Mouse (Mus musculus) liver, embryonic 15.5 days (tissue): ENCODE results near the gene Sh3bp2. TPM values are rescaled to one million over a fixed set of nuclear protein-coding genes. Genes with fewer than 3 reads are reported as not detected.
"Not testable (repeated sequence)": the region's sequence is repeated elsewhere in the genome, so short reads cannot be mapped to it uniquely, and the experiment has no call there.

Experiments
- ATAC-seq: fragments of 200-750 bp; cut with Nextera tagmentation; 2 replicates; pipeline ENCODE4 v1.8.0; 2017; ENCODE audit warnings: moderate number of reproducible peaks, mild to moderate bottlenecking, moderate library complexity; ENCODE audit not compliant: insufficient read depth
- H3K27ac ChIP-seq: fragments of 300-500 bp; sonication (generic); replicated peaks from 2 replicates; pipeline ENCODE4 v1.5.1; 2015; ENCODE audit warnings: mild to moderate bottlenecking, inconsistent platforms
- H3K27me3 ChIP-seq: fragments of 300-500 bp; sonication (generic); 2 replicates; pipeline ENCODE4 v1.6.1; 2015; ENCODE audit warnings: mild to moderate bottlenecking, inconsistent platforms
- H3K36me3 ChIP-seq: fragments of 300-500 bp; sonication (generic); replicated peaks from 2 replicates; pipeline ENCODE4 v1.6.1; 2015; ENCODE audit warnings: moderate library complexity, mild to moderate bottlenecking, inconsistent platforms
- H3K4me1 ChIP-seq: fragments of 300-500 bp; sonication (generic); replicated peaks from 2 replicates; pipeline ENCODE4 v1.6.1; 2015; ENCODE audit warnings: inconsistent platforms
- H3K4me2 ChIP-seq: fragments of 300-500 bp; sonication (generic); 2 replicates; pipeline ENCODE4 v1.6.1; 2015; ENCODE audit warnings: moderate library complexity, mild to moderate bottlenecking, inconsistent platforms
- H3K4me3 ChIP-seq: fragments of 300-500 bp; sonication (generic); replicated peaks from 2 replicates; pipeline ENCODE4 v1.5.1; 2015; ENCODE audit warnings: mild to moderate bottlenecking, inconsistent platforms
- H3K9ac ChIP-seq: fragments of 300-500 bp; sonication (generic); 2 replicates; pipeline ENCODE4 v1.6.1; 2015; ENCODE audit warnings: moderate library complexity, mild to moderate bottlenecking, inconsistent platforms
- H3K9me3 ChIP-seq: fragments of 300-500 bp; sonication (generic); replicated peaks from 2 replicates; pipeline ENCODE4 v1.6.1; 2016; ENCODE audit warnings: inconsistent platforms
- WGBS: fragments of 180-500 bp; shearing (Covaris S2); methylation state at CpG from one replicate; pipeline ENCODE4 v1.1.7; 2015; ENCODE audit warnings: mixed read lengths; ENCODE audit not compliant: insufficient replicate concordance; 5-methylcytosine and 5-hydroxymethylcytosine counted together
- polyA plus RNA-seq: library from polyadenylated mRNA; unstranded; fragments of >200 nt; fragmentation: Nextera tagmentation; extraction: Ambion mirVana; gene quantifications from 2 replicates; pipeline ENCODE4 v1.2.1, GENCODE M21; 2015

Gene Sh3bp2
- polyA plus RNA-seq, 1 experiment from 2014 or later = 5.5 TPM

- Histone ChIP-seq H3K27me3 (no peaks in the 10 kb centered on the region), H3K4me2 (no peak overlapping the region), H3K4me1 (peaks cover 40% of the 10 kb centered on the region), H3K4me3 (no peak overlapping the region), H3K36me3 (peaks cover 41% of the 10 kb centered on the region), H3K9me3 (no peaks in the 10 kb centered on the region), H3K9ac (no peak overlapping the region), H3K27ac (no peak overlapping the region)
- WGBS = 62% methylated on average over 5 of the region's 5 CpGs
- no peak for ATAC-seq
These were observed 64.4 kb downstream of the Sh3bp2 start for GRCm38 (mm10) chr5:34590059-34590458.

- Histone ChIP-seq H3K9me3 (no peaks in the 10 kb centered on the region), H3K36me3 (peaks cover 37% of the 10 kb centered on the region), H3K27ac (no peak overlapping the region), H3K4me2 (no peak overlapping the region), H3K4me3 (no peak overlapping the region), H3K4me1 (peaks cover 35% of the 10 kb centered on the region), H3K27me3 (no peaks in the 10 kb centered on the region), H3K9ac (no peak overlapping the region)
- WGBS = 83% methylated on average over 4 of the region's 4 CpGs
- no peak for ATAC-seq
These were observed 65.1 kb downstream of the Sh3bp2 start for GRCm38 (mm10) chr5:34590702-34591101.

- Histone ChIP-seq H3K4me1 (peaks cover 30% of the 10 kb centered on the region), H3K27ac (no peak overlapping the region), H3K4me2 (no peak overlapping the region), H3K4me3 (no peak overlapping the region), H3K9me3 (no peaks in the 10 kb centered on the region), H3K36me3 (peaks cover 33% of the 10 kb centered on the region), H3K27me3 (no peaks in the 10 kb centered on the region), H3K9ac (no peak overlapping the region)
- no peak for ATAC-seq
- WGBS = 85% methylated on average over 5 of the region's 5 CpGs
These were observed 65.9 kb downstream of the Sh3bp2 start for GRCm38 (mm10) chr5:34591388-34592004.

- H3K27me3 ChIP-seq, H3K27ac ChIP-seq, H3K4me3 ChIP-seq, H3K9ac ChIP-seq, H3K9me3 ChIP-seq, ATAC-seq, H3K4me2 ChIP-seq: not testable (repeated sequence)
- Histone ChIP-seq H3K36me3 (peaks cover 40% of the 10 kb centered on the region), H3K4me1 (peaks cover 29% of the 10 kb centered on the region)
- 85% methylated on average over 5 of the region's 5 CpGs for WGBS
These were observed 66.6 kb downstream of the Sh3bp2 start for GRCm38 (mm10) chr5:34592224-34592623.

- Histone ChIP-seq H3K27me3 (no peaks in the 10 kb centered on the region), H3K4me1 (peaks cover 29% of the 10 kb centered on the region), H3K4me2 (no peak overlapping the region), H3K9ac (no peak overlapping the region), H3K27ac (no peak overlapping the region), H3K36me3 (peaks cover 44% of the 10 kb centered on the region), H3K9me3 (no peaks in the 10 kb centered on the region), H3K4me3 (no peak overlapping the region)
- WGBS = 89% methylated on average over 6 of the region's 6 CpGs
- no peak for ATAC-seq
These were observed 67.0 kb downstream of the Sh3bp2 start for GRCm38 (mm10) chr5:34592666-34593065.

- H3K36me3 ChIP-seq = peaks cover 49% of the 10 kb centered on the region
These were observed 67.6 kb downstream of the Sh3bp2 start for GRCm38 (mm10) chr5:34593202-34593727.

GRCm38 (mm10) chr5:34604576-34604975 lies 78.9 kb downstream of the Sh3bp2 start:
- ATAC-seq = no peak
- Histone ChIP-seq H3K27ac (no peak overlapping the region), H3K4me1 (no peaks in the 10 kb centered on the region), H3K9ac (no peak overlapping the region), H3K27me3 (no peaks in the 10 kb centered on the region), H3K36me3 (peaks cover 91% of the 10 kb centered on the region), H3K9me3 (no peaks in the 10 kb centered on the region), H3K4me2 (no peak overlapping the region), H3K4me3 (no peak overlapping the region)
- 51% methylated on average over 5 of the region's 5 CpGs for whole genome bisulfite sequencing

More at GRCm38 (mm10) chr5:34593202-34593727, 67.6 kb downstream of the Sh3bp2 start:
- WGBS = 91% methylated on average over 9 of the region's 9 CpGs
- H3K9ac ChIP-seq = no peak overlapping the region
- no peaks in the 10 kb centered on the region for H3K27me3 ChIP-seq
- H3K9me3 ChIP-seq = no peaks in the 10 kb centered on the region
- no peak for ATAC-seq
- no peak overlapping the region for H3K4me3 ChIP-seq
- H3K27ac ChIP-seq = no peak overlapping the region
- no peak overlapping the region for H3K4me2 ChIP-seq
- peaks cover 27% of the 10 kb centered on the region for H3K4me1 ChIP-seq

- no peak for ATAC-seq
- Histone ChIP-seq H3K9me3 (no peaks in the 10 kb centered on the region), H3K4me1 (no peaks in the 10 kb centered on the region), H3K4me3 (no peak overlapping the region), H3K9ac (no peak overlapping the region), H3K27ac (no peak overlapping the region), H3K36me3 (peaks cover 92% of the 10 kb centered on the region), H3K27me3 (no peaks in the 10 kb centered on the region), H3K4me2 (no peak overlapping the region)
- 64% methylated on average over 8 of the region's 8 CpGs for WGBS
These were observed 81.7 kb downstream of the Sh3bp2 start for GRCm38 (mm10) chr5:34607100-34607880.

GRCm38 (mm10) chr5:34608226-34608625 lies 82.6 kb downstream of the Sh3bp2 start:
- Histone ChIP-seq H3K27me3 (no peaks in the 10 kb centered on the region), H3K4me2 (no peak overlapping the region), H3K4me1 (no peaks in the 10 kb centered on the region), H3K9me3 (no peaks in the 10 kb centered on the region), H3K36me3 (peaks cover 91% of the 10 kb centered on the region), H3K4me3 (no peak overlapping the region), H3K27ac (no peak overlapping the region), H3K9ac (no peak overlapping the region)
- 85% methylated on average over 3 of the region's 3 CpGs for WGBS
- no peak for ATAC-seq

GRCm38 (mm10) chr5:34609966-34610365 lies 84.3 kb downstream of the Sh3bp2 start:
- no peak overlapping the region for H3K27ac ChIP-seq
- H3K9ac ChIP-seq = no peak overlapping the region
- H3K9me3 ChIP-seq = no peaks in the 10 kb centered on the region
- no peak overlapping the region for H3K4me2 ChIP-seq
- H3K36me3 ChIP-seq = peaks cover 95% of the 10 kb centered on the region
- H3K27me3 ChIP-seq = no peaks in the 10 kb centered on the region
- H3K4me3 ChIP-seq = no peak overlapping the region
- ATAC-seq = no peak
- 79% methylated on average over 4 of the region's 4 CpGs for WGBS
- no peaks in the 10 kb centered on the region for H3K4me1 ChIP-seq
